Mouse (Mus musculus): ENCODE measurements at regions not wholly inside any gene's neighbourhood (a gene's known extent, or its start where the extent isn't known, plus 50 kb on each side); places are given as distances from the start of the nearest gene placed in this dataset. TPM values are rescaled to one million over a fixed set of nuclear protein-coding genes. Genes with fewer than 3 reads are reported as not detected.

DNA sequence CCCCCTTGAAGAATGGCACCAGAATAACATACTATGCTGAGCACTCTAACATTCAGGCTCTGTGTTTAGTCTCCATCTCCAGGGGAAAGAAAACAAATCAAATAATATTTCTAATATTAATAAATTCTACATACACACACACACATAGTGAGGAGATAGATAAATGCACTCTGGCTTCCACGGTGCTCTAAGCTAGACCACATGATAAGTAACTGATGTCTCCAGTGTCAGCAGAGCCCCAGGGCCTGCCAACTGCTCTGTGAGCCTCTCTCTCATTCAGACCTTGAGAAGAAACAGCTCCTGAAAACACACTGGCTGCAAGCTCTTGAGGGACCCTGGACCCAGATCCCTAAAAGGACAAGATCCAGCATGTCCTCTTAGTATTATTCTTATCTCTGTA is 56.9 kb upstream of the H2afz start:
- H3K27ac ChIP-seq (ENCODE audit: low read depth, low read length), result no peak overlapping the region
- 91% methylated on average over 1 of the region's 1 CpGs for WGBS

GRCm38 (mm10) chr3:137807913-137808684 is 56.2 kb upstream of the H2afz start:
- WGBS, result 81% methylated on average over 5 of the region's 5 CpGs
- H3K27me3 ChIP-seq (replicated peaks; ENCODE audit: control insufficient read depth, insufficient read depth, low read length), result no peaks in the 10 kb centered on the region
- no peaks in the 10 kb centered on the region for H3K4me1 ChIP-seq (ENCODE audit: control insufficient read depth, insufficient read depth, low read length)
- H3K4me3 ChIP-seq (ENCODE audit: low read depth, low read length), result no peak overlapping the region
- no peak overlapping the region for H3K27ac ChIP-seq (ENCODE audit: low read depth, low read length)
- ATAC-seq (no peak), DNase-seq (ENCODE audit: low spot score) (no peak)
- no peaks in the 10 kb centered on the region for H3K36me3 ChIP-seq (ENCODE audit: control insufficient read depth, insufficient read depth, low read length)
- no peak overlapping the region for H3K4me2 ChIP-seq (ENCODE audit: low read length)
- H3K9ac ChIP-seq (ENCODE audit: low read length), result no peak overlapping the region
- H3K9me3 ChIP-seq (replicated peaks; ENCODE audit: control insufficient read depth, low read length), result no peaks in the 10 kb centered on the region

More for the DNA sequence above, 56.9 kb upstream of the H2afz start:
- Histone ChIP-seq H3K27me3 (replicated peaks; ENCODE audit: control insufficient read depth, insufficient read depth, low read length) (no peaks in the 10 kb centered on the region), H3K9ac (ENCODE audit: low read length) (no peak overlapping the region), H3K4me3 (ENCODE audit: low read depth, low read length) (no peak overlapping the region), H3K9me3 (replicated peaks; ENCODE audit: control insufficient read depth, low read length) (no peaks in the 10 kb centered on the region), H3K4me2 (ENCODE audit: low read length) (no peak overlapping the region), H3K36me3 (ENCODE audit: control insufficient read depth, insufficient read depth, low read length) (no peaks in the 10 kb centered on the region), H3K4me1 (ENCODE audit: control insufficient read depth, insufficient read depth, low read length) (no peaks in the 10 kb centered on the region)
- DNase-seq (ENCODE audit: low spot score) (no peak), ATAC-seq (no peak)

- no peak overlapping the region for H3K27ac ChIP-seq (ENCODE audit: low read depth, low read length)
- DNase-seq (ENCODE audit: low spot score) (no peak), ATAC-seq (no peak)
- 72% methylated on average over 3 of the region's 3 CpGs for WGBS
- H3K36me3 ChIP-seq (ENCODE audit: control insufficient read depth, insufficient read depth, low read length), result no peaks in the 10 kb centered on the region
- H3K4me3 ChIP-seq (ENCODE audit: low read depth, low read length), result no peak overlapping the region
- H3K4me1 ChIP-seq (ENCODE audit: control insufficient read depth, insufficient read depth, low read length), result no peaks in the 10 kb centered on the region
- H3K9ac ChIP-seq (ENCODE audit: low read length), result no peak overlapping the region
- H3K4me2 ChIP-seq (ENCODE audit: low read length), result no peak overlapping the region
- no peaks in the 10 kb centered on the region for H3K9me3 ChIP-seq (replicated peaks; ENCODE audit: control insufficient read depth, low read length)
- H3K27me3 ChIP-seq (replicated peaks; ENCODE audit: control insufficient read depth, insufficient read depth, low read length), result no peaks in the 10 kb centered on the region
Observed at GRCm38 (mm10) chr3:137810123-137810522, 54.2 kb upstream of the H2afz start.

Small RNA genes in the stretch of these regions (microRNA-seq; reads per million reads assigned to microRNA genes)
- not detected for gene Mir6380
